Mouse (Mus musculus) kidney, postnatal 0 days (tissue): ENCODE data around the gene Neurod4. TPM values are rescaled to one million over a fixed set of nuclear protein-coding genes. Genes with fewer than 3 reads are reported as not detected.

Experiments
- ATAC-seq: fragments of 200-750 bp; cut with Nextera tagmentation; replicated peaks from 2 replicates; pipeline ENCODE4 v1.8.0; 2017; ENCODE audit warnings: low read depth, moderate number of reproducible peaks, moderate TSS enrichment, moderate library complexity; ENCODE audit not compliant: low FRiP score
- DNase-seq: peaks from one replicate; pipeline ENCODE4 v3.0.0-alpha.2; 2016; ENCODE audit warnings: low spot score
- H3K27ac ChIP-seq: fragments of 300-500 bp; sonication (generic); 2 replicates; pipeline ENCODE4 v1.5.1; 2014; ENCODE audit warnings: mild to moderate bottlenecking
- H3K27me3 ChIP-seq: fragments of 300-500 bp; sonication (generic); 2 replicates; pipeline ENCODE4 v1.6.1; 2014; ENCODE audit warnings: low read length, mixed read lengths; ENCODE audit not compliant: insufficient read depth
- H3K36me3 ChIP-seq: fragments of 300-500 bp; sonication (generic); 2 replicates; pipeline ENCODE4 v1.6.1; 2014; ENCODE audit warnings: low read length, mixed read lengths; ENCODE audit not compliant: insufficient read depth
- H3K4me1 ChIP-seq: fragments of 300-500 bp; sonication (generic); replicated peaks from 2 replicates; pipeline ENCODE4 v1.6.1; 2014; ENCODE audit warnings: antibody characterized with exemption, low read length, mixed read lengths; ENCODE audit not compliant: insufficient read depth
- H3K4me2 ChIP-seq: fragments of 300-500 bp; sonication (generic); 2 replicates; pipeline ENCODE4 v1.6.1; 2014; ENCODE audit warnings: mild to moderate bottlenecking, low read length, moderate library complexity, mixed read lengths
- H3K4me3 ChIP-seq: fragments of 300-500 bp; sonication (generic); replicated peaks from 2 replicates; pipeline ENCODE4 v1.5.1; 2014; ENCODE audit warnings: low read depth, low read length
- H3K9ac ChIP-seq: fragments of 300-500 bp; sonication (generic); 2 replicates; pipeline ENCODE4 v1.6.1; 2014; ENCODE audit warnings: low read depth, low read length
- H3K9me3 ChIP-seq: fragments of 300-500 bp; sonication (generic); replicated peaks from 2 replicates; pipeline ENCODE4 v1.6.1; 2016; ENCODE audit warnings: low read length, inconsistent platforms, mixed read lengths
- CTCF ChIP-seq: IDR thresholded peaks from 2 replicates; pipeline ENCODE4 v1.5.1; 2016; ENCODE audit warnings: antibody characterized with exemption, low read depth, mild to moderate bottlenecking, moderate library complexity
- WGBS: fragments of 180-500 bp; shearing (Covaris S2); extraction: QIAGEN DNeasy Blood & Tissue Kit; methylation state at CpG from one replicate; pipeline ENCODE4 v1.1.7; 2014; 5-methylcytosine and 5-hydroxymethylcytosine counted together
- polyA plus RNA-seq: library from polyadenylated mRNA; unstranded; fragments of >200 nt; fragmentation: Nextera tagmentation; extraction: Ambion mirVana; gene quantifications from 2 replicates; pipeline ENCODE4 v1.2.1, GENCODE M21; 2015

The Neurod4 gene
- polyA plus RNA-seq, 1 experiment from 2014 or later, result not detected

- Histone ChIP-seq H3K4me1 (no peaks in the 10 kb centered on the region), H3K36me3 (no peaks in the 10 kb centered on the region), H3K27ac (no peak overlapping the region), H3K4me2 (no peak overlapping the region), H3K9me3 (no peaks in the 10 kb centered on the region), H3K27me3 (no peaks in the 10 kb centered on the region), H3K4me3 (no peak overlapping the region), H3K9ac (no peak overlapping the region)
- no peak for TF ChIP-seq CTCF
- 60% methylated on average over 3 of the region's 3 CpGs for WGBS
- ATAC-seq (no peak), DNase-seq (no peak)
Measured at GRCm38 (mm10) chr10:130225034-130225433, 55.0 kb downstream of the Neurod4 start.

Other genes with a start within 250 kb of the Neurod4 start
- gene Olfr821, start 249.9 kb downstream of the Neurod4 start, polyA plus RNA-seq, result not detected in 2 replicates
- not detected in 2 replicates for gene Olfr822, start 209.0 kb downstream of the Neurod4 start, polyA plus RNA-seq
- gene Olfr823, start 164.9 kb downstream of the Neurod4 start, polyA plus RNA-seq, result not detected in 2 replicates
- not detected in 2 replicates for gene Olfr824, start 150.2 kb downstream of the Neurod4 start, polyA plus RNA-seq
- gene Olfr825, start 113.5 kb downstream of the Neurod4 start, polyA plus RNA-seq, result not detected in 2 replicates
- not detected in 2 replicates for gene Olfr826, start 96.1 kb downstream of the Neurod4 start, polyA plus RNA-seq
- not detected in 2 replicates for gene Olfr827, start 65.8 kb downstream of the Neurod4 start, polyA plus RNA-seq
- 0.14 TPM in 1 of 2 replicates, not detected in the other for gene Tespa1, start 42.6 kb upstream of the Neurod4 start, polyA plus RNA-seq
- gene Vmn2r84, start 114.1 kb upstream of the Neurod4 start, polyA plus RNA-seq, result not detected in 2 replicates
- not detected in 2 replicates for gene Vmn2r85, start 149.5 kb upstream of the Neurod4 start, polyA plus RNA-seq
- not detected in 2 replicates for gene Vmn2r86, start 175.8 kb upstream of the Neurod4 start, polyA plus RNA-seq
- gene Vmn2r87, start 217.2 kb upstream of the Neurod4 start, polyA plus RNA-seq, result not detected in 2 replicates